Mouse (Mus musculus): ENCODE results near the gene Frmd8.

- no peak for TF ChIP-seq CTCF (conservative IDR thresholded peaks at IDR 0.05; ENCODE audit: low read length)
- no peak for TF ChIP-seq NANOG (IDR thresholded peaks at IDR 0.05; ENCODE audit: borderline replicate concordance, low read length)
These were observed 28.9 kb downstream of the Frmd8 start for GRCm38 (mm10) chr19:5846154-5846553.
